Mouse (Mus musculus) MEL (cell line): Measurements from ENCODE around the gene Galnt2. TPM values are rescaled to one million over a fixed set of nuclear protein-coding genes. Genes with fewer than 3 reads are reported as not detected.

Experiments used
- DNase-seq: peaks from one replicate; pipeline ENCODE4 v3.0.0; 2011; ENCODE audit warnings: low read depth, low spot score
- H3K27ac ChIP-seq: 2 replicates; pipeline ENCODE4 v1.5.1; 2012; ENCODE audit warnings: low read depth, mild to moderate bottlenecking, control low read depth, low read length, moderate library complexity; ENCODE audit not compliant: control insufficient read depth
- H3K27me3 ChIP-seq, 2 experiments: fragments of 150-350 bp in 1 of 2; sonication (generic) in 1 of 2; 2 replicates each; pipeline ENCODE4 v1.6.1; 2012; ENCODE audit warnings: low read length in 2 of 2, mild to moderate bottlenecking in 2 of 2, improper control_type of control experiment in 1 of 2, moderate library complexity in 1 of 2; ENCODE audit not compliant: insufficient read depth in 2 of 2, control insufficient read depth in 1 of 2
- H3K36me3 ChIP-seq, 2 experiments: 2 replicates each; pipeline ENCODE4 v1.6.1; 2012 to 2014; ENCODE audit warnings: low read length in 2 of 2, improper control_type of control experiment in 1 of 2, inconsistent platforms in 1 of 2, mild to moderate bottlenecking in 1 of 2; ENCODE audit not compliant: insufficient read depth in 2 of 2, control insufficient read depth in 1 of 2
- H3K4me1 ChIP-seq, 2 experiments: fragments of 150-350 bp in 1 of 2; sonication (generic) in 1 of 2; 2 replicates each; pipeline ENCODE4 v1.6.1; 2012; ENCODE audit warnings: low read length in 2 of 2, improper control_type of control experiment in 1 of 2, mild to moderate bottlenecking in 1 of 2; ENCODE audit not compliant: insufficient read depth in 2 of 2, control insufficient read depth in 1 of 2
- H3K4me3 ChIP-seq, 2 experiments: fragments of 150-350 bp in 1 of 2; sonication (generic) in 1 of 2; 2 replicates each; pipeline ENCODE4 v1.5.1; 2012; ENCODE audit warnings: low read depth in 2 of 2, low read length in 2 of 2, mild to moderate bottlenecking in 2 of 2, moderate library complexity in 2 of 2, control low read depth in 1 of 2, improper control_type of control experiment in 1 of 2; ENCODE audit not compliant: control insufficient read depth in 1 of 2, insufficient read depth in 1 of 2
- H3K79me2 ChIP-seq: 2 replicates; pipeline ENCODE4 v1.6.1; 2012; ENCODE audit warnings: mild to moderate bottlenecking, low read length, moderate library complexity; ENCODE audit not compliant: control insufficient read depth, poor library complexity, insufficient read depth
- H3K9ac ChIP-seq: 2 replicates; pipeline ENCODE4 v1.6.1; 2012; ENCODE audit warnings: low read depth, mild to moderate bottlenecking, control low read depth, low read length, moderate library complexity; ENCODE audit not compliant: control insufficient read depth, poor library complexity, severe bottlenecking
- H3K9me3 ChIP-seq: fragments of 150-350 bp; sonication (generic); replicated peaks from 2 replicates; pipeline ENCODE4 v1.6.1; 2012; ENCODE audit warnings: mild to moderate bottlenecking, low read length, improper control_type of control experiment, moderate library complexity; ENCODE audit not compliant: insufficient read depth
- CHD2 ChIP-seq: IDR thresholded peaks from 2 replicates; pipeline ENCODE4 v1.6.1; 2011; ENCODE audit warnings: low read length, improper control_type of control experiment
- EP300 ChIP-seq, 2 experiments: IDR thresholded peaks; 2 replicates each; pipeline ENCODE4 v1.6.1; 2011; ENCODE audit warnings: improper control_type of control experiment in 2 of 2, low read length in 2 of 2, low read depth in 1 of 2, mild to moderate bottlenecking in 1 of 2
- HCFC1 ChIP-seq: IDR thresholded peaks from 2 replicates; pipeline ENCODE4 v1.6.1; 2012; ENCODE audit warnings: low read depth, mild to moderate bottlenecking, inconsistent platforms, low read length, improper control_type of control experiment, moderate library complexity
- JUND ChIP-seq: IDR thresholded peaks from 2 replicates; pipeline ENCODE4 v1.6.1; 2011; ENCODE audit warnings: low read depth, mild to moderate bottlenecking, improper control_type of control experiment, low read length
- MAZ ChIP-seq: IDR thresholded peaks from 2 replicates; pipeline ENCODE4 v1.6.1; 2012; ENCODE audit warnings: low read depth, mild to moderate bottlenecking, inconsistent platforms, low read length, improper control_type of control experiment
- MXI1 ChIP-seq: IDR thresholded peaks from 2 replicates; pipeline ENCODE4 v1.6.1; 2011; ENCODE audit warnings: mild to moderate bottlenecking, low read depth, low read length, improper control_type of control experiment
- NRF1 ChIP-seq: IDR thresholded peaks from 2 replicates; pipeline ENCODE4 v1.6.1; 2014; ENCODE audit warnings: low read depth, mild to moderate bottlenecking, inconsistent platforms, low read length, improper control_type of control experiment, moderate library complexity; ENCODE audit not compliant: poor library complexity, insufficient read depth, severe bottlenecking
- RCOR1 ChIP-seq: IDR thresholded peaks from 2 replicates; pipeline ENCODE4 v1.6.1; 2012; ENCODE audit warnings: low read depth, mild to moderate bottlenecking, inconsistent platforms, low read length, improper control_type of control experiment
- TAL1 ChIP-seq: IDR thresholded peaks from 2 replicates; pipeline ENCODE4 v1.6.1; 2012; ENCODE audit warnings: mild to moderate bottlenecking, inconsistent platforms, low read length, moderate library complexity, mixed read lengths
- TBP ChIP-seq: IDR thresholded peaks from 2 replicates; pipeline ENCODE4 v1.8.0; 2011; ENCODE audit warnings: low read depth, low read length, improper control_type of control experiment
- USF1 ChIP-seq: IDR thresholded peaks from 2 replicates; pipeline ENCODE4 v1.6.1; 2014; ENCODE audit warnings: low read depth, mild to moderate bottlenecking, inconsistent platforms, low read length, improper control_type of control experiment, moderate library complexity
- USF2 ChIP-seq, 2 experiments: IDR thresholded peaks; 2 replicates each; pipeline ENCODE4 v1.6.1; 2011 to 2012; ENCODE audit warnings: improper control_type of control experiment in 2 of 2, low read length in 2 of 2, borderline replicate concordance in 1 of 2, inconsistent platforms in 1 of 2, low read depth in 1 of 2, mild to moderate bottlenecking in 1 of 2; ENCODE audit not compliant: insufficient read depth in 1 of 2
- ZNF384 ChIP-seq: IDR thresholded peaks from 2 replicates; pipeline ENCODE4 v1.6.1; 2012; ENCODE audit warnings: low read depth, mild to moderate bottlenecking, inconsistent platforms, low read length, improper control_type of control experiment
- polyA plus RNA-seq, 2 experiments: library from polyadenylated mRNA; stranded (reverse) in 1 of 2; unstranded in 1 of 2; fragments of >175 nt in 1 of 2; fragments of >200 nt in 1 of 2; gene quantifications; 2 replicates each; pipeline versions ENCODE4 v1.2.1 to v1.2.4; 2012; ENCODE audit warnings: low replicate concordance in 2 of 2, low read depth in 1 of 2; ENCODE audit not compliant: insufficient read length in 2 of 2, insufficient read depth in 1 of 2, missing spikeins in 1 of 2
- total RNA-seq: library from RNA; depleted of rRNA; stranded (reverse); fragments of 300-350 nt; gene quantifications from 2 replicates; pipeline ENCODE4 v1.2.3, GENCODE M21; 2012

The Galnt2 gene
- total and polyA plus RNA-seq, 3 experiments, result 12.0 to 14.5 TPM; not detected in 1

DNA sequence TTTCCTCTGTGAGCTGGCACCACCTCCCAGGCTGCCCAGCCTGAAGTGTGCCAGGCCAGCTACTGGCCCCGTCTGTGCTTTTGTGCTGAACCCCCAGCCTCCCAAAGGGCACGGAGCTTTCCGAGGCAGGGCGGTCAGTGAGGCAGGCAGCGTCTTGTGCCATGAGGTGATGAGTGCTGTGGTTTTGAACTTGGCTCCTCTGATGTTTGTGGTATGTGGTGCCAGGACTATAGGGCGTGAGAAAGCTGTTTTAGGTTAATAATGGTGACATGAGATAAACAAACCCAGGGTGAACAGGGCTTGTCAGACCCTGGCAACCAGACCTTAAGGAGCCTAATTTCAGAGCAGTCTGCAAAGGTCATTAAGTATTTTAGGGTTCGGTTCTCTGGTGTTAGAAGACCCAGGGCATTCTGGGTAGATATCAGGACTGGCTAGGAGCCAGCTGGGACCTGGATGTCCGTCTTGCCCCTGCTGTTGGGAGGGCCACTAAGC is 86.0 kb downstream of the Galnt2 start (continued):
- TF ChIP-seq NRF1 (no peak), MXI1 (no peak)

DNA sequence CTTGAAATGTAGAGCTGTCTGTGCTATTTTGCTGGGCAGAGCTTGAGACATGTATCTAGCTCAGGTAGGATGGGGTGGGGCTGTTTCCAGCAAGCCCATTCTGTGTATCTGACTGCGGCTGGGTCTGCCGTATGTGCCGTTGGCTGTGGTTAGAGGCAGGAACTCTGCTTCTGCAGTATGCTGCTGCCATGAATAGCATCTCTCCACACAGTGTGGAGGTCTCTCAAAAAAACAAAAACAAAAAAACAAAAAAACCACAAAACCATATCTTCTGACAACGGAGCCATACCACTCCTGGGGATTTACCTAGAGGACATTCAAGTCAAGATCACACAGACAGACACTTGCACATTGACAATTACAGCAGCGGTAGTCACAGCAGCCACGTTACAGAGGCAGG is 86.6 kb downstream of the Galnt2 start:
- Histone ChIP-seq H3K4me3 (no peak overlapping the region), H3K36me3 (no peaks in the 10 kb centered on the region), H3K9ac (no peak overlapping the region), H3K79me2 (no peaks in the 10 kb centered on the region), H3K4me1 (no peaks in the 10 kb centered on the region), H3K27me3 (no peaks in the 10 kb centered on the region), H3K9me3 (no peaks in the 10 kb centered on the region), H3K27ac (no peak overlapping the region)
- TF ChIP-seq TBP (no peak), JUND (no peak), HCFC1 (no peak), ZNF384 (no peak)
- no peak for DNase-seq

DNA sequence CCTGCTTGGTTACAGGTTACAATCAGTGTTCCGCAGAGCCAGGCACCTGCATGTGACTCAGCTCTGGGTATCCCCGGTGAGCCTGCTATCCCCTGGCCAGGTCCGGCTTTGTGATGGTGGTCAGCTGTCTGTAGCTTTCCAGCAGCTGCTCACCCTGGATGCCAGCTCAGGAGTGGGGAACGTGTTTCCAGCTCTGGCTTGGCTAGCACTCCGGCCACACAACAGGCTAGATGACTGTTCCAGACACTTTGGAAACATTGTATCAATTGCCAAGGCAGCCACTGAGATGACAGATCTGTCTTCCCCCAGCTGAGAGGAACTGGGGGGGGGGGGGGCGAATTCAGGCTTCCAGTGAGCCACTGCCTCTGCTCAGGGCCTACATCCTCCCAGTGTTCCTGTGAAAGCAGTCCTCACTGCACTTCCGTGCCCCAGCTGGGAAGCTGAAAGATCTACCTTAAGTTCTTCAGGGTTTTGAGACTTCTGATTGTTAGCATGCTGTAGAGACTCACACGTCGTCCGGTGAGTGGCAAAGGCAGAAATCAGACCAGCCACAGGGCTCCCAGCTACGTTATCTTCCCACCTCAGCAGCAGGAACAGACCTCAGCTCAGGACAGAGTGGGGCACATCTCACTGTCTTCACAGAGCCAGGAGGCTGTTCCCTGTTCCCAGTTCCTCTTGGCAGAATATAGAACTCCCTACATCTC is 87.6 kb downstream of the Galnt2 start:
- no peaks in the 10 kb centered on the region for H3K79me2 ChIP-seq
- H3K4me1 ChIP-seq, result no peaks in the 10 kb centered on the region
- TF ChIP-seq TBP (no peak), EP300 (IDR thresholded peaks at IDR 0.05; ENCODE audit: low read depth in 1 of 2, low read length in 2 of 2) (no peak), USF1 (no peak), CHD2 (no peak), MXI1 (no peak), MAZ (no peak), USF2 (IDR thresholded peaks at IDR 0.05; ENCODE audit: borderline replicate concordance in 1 of 2, insufficient read depth in 1 of 2, low read depth in 1 of 2, low read length in 2 of 2) (no peak), RCOR1 (no peak), HCFC1 (no peak), TAL1 (no peak)
- no peaks in the 10 kb centered on the region for H3K27me3 ChIP-seq
- no peak overlapping the region for H3K4me3 ChIP-seq
- H3K36me3 ChIP-seq, result no peaks in the 10 kb centered on the region
- DNase-seq, result peak; percentile 16
- no peak overlapping the region for H3K27ac ChIP-seq
- H3K9ac ChIP-seq, result no peak overlapping the region
- H3K9me3 ChIP-seq, result no peaks in the 10 kb centered on the region
